Mouse (Mus musculus) liver (tissue): ENCODE measurements around the gene D5Ertd579e.
A peak's percentile ranks its signal among the peaks of the same experiment; 100 is the strongest.

ENCODE experiments used
- DNase-seq: peaks from one replicate; pipeline ENCODE4 v3.0.0-alpha.2; 2020; ENCODE audit warnings: mixed read lengths

The D5Ertd579e gene

DNA sequence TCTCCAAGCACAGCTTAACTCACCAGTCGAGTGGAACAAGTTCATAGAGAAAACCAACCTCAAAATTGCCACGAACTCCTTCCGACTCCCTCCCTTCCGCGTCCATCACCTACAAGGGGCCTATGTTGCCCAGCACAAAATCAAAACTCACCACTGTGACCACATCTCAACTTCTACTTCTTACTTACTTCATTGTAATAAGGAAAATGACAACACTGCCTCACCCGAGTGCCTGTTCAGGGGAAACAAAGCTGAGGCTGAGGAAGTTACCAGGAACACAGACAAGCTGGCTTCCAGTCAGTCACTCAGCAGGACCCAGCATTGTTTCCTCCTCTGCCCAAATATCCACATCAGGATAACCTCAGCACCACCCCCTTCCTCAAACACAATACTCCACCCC lies 132.1 kb downstream of the D5Ertd579e start:
- DNase-seq: no peak

DNA sequence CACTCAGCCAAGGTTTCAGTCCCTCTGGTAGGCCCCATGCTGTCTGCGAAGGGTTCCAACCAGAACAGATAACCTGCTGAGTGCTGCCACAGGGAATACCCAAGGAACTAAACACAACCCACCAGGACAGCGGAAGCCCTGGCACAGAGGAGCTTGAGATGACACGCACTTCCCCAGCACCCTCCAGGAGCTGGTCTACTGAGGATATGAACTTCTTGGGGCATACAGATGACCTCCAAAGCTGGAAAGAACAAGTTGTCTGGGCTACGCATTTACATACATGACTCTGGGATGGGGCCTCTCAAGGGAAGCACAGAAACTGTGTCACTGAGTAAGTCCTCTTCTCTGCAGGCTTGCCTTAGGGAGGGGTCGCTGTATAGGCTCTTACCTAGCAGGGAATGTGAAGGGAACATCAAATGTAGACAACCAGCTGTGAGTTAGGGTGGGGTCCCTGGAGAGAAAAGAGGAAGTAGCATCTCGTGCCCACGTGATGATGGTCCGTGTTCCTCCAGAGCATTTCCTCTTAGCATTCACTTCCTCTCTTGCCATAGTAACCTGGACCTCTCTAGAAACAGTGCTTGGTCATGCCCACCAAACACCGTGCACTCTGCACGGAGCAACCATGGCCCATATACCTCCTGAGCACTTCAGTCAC lies 132.9 kb downstream of the D5Ertd579e start:
- no peak for DNase-seq

DNA sequence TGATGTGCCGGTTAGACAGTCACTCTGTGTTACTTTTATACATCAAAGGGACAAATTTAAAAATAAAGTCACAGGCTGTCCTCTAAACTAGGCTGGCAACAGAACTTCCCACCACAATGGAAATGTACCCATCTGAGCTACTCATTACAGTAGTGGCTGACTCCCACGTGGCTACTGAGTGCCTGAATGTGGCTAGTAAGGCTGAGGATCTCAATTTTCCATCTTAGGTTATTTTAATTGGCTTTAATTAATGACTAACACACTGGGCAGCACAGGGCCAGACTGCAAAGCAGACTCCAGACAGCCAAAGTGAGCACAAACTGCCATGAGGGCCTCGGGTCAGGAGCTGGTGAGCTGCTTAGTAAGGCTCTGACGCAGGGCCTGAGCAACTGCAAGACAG lies 134.3 kb downstream of the D5Ertd579e start:
- DNase-seq: no peak

DNA sequence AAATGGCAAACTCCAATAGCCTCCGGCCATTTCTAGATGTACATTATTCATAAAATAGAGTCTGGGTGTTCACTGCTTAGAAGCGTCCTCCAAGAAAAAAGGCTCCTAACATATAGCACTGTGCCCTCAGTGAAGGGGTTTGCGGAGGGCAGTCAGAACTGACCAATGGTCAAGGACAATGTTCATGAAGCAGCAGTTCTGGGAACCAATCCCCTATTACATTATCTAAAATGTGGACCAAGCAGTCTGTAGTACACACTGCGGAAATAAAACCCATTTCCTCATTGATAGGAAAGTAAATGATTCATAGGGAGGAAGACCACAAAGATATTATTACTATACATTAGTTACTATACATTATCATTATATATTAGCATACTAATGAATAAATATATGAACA lies 135.3 kb downstream of the D5Ertd579e start:
- DNase-seq: no peak

DNA sequence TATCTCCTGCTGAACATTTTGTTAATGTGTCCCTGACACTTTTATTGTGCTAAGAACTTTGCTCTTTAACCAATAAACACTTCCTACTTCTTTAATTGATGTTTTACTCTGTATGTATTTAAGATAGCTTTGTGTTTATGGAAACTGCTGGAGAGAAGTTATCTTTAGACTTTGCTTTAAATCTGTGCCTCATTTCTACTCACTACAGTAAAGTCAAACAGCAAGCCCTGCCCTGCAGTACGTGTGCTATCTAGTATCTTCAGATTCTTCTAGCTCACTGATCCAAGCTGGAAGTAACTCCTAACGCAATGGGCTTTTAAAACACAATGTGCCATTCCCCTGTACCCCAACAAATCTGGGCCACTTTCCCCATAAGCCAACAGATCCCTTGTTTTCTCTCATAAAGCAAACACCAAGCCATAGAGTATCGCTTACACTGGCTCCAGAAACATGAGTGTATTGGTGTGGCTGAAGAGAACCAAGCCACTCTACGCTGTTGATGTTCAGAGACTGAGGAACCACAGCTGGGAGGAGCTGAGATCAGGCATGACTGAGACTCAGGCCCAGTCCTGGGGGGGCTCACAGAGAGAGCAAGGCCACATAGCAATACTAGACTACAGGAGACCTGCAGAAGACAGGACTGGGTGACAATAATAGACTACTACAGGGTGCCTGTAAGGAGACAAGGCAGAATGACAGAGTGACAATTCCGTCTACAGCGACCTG lies 136.2 kb downstream of the D5Ertd579e start:
- DNase-seq: no peak

DNA sequence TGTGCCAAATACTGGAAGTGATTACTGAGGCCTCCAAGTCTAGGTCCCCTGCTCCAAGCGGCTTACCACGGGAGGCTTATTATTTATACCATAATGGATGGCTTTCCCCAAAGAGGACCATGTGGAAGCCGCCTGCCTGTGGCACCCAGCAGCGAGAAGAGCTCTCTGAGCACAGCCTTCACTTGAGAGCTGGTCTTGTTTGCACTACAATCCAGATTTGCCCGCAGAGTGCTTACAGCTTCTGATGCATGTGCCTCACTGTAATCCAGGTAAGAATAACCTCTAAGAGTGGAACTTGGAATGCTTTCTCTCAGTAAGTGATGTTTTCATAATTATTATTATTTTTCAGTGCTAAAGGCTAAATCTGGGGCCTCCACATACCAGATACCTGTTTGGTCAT lies 136.7 kb downstream of the D5Ertd579e start:
- no peak for DNase-seq

DNA sequence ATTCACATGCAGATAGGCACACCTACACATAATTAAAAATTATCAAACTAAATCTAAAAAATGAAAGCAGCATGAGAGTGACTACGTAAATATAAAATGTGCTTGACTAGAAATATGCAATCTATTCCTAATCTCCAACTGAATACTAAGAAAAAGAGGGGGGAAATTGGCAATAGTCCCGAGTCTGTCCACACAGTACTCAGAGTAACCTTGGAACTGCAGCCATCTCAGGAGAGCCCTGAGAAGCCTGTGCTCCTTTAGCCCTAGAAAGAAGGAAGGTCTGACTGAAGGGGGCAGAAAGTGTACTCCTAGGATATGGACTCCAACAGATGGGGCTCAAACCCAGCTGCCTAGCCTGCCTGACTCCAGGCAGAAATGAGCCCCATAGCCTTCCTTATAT lies 137.3 kb downstream of the D5Ertd579e start:
- DNase-seq: no peak

DNA sequence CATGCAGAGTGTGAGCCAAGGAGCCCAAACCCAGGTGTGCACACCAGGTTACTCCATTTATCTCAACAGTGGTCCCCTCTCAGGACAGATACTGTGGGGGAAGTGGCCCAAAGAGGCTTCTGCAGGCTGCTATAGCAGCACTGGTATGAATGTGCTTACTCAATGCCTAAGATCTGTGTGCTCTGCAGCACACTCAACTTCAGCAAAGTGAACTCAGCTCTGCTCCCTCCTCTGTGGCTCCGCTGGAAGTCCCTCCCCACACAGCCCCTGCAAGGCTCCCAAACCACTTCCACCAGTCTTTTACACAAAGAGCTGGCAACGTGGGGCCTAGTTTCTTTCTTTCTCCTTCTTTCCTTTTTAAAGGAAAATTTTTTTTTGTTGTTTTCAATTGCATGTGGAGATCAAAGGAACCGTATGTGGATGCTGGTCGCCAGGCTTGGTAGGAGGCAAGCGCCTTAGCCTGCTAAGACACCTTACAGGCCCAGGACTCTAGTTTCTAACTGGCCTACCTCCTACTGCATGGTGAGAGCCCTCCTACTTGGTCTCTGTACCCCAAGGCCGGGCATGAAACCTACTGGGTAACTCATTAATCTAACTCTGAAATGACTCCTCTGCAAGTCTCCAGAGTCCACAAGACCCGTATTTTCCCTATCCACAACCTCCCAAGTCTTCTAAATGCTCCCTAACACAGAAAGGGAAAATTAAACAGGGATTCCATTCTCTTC lies 138.1 kb downstream of the D5Ertd579e start:
- DNase-seq: peak; percentile 16

DNA sequence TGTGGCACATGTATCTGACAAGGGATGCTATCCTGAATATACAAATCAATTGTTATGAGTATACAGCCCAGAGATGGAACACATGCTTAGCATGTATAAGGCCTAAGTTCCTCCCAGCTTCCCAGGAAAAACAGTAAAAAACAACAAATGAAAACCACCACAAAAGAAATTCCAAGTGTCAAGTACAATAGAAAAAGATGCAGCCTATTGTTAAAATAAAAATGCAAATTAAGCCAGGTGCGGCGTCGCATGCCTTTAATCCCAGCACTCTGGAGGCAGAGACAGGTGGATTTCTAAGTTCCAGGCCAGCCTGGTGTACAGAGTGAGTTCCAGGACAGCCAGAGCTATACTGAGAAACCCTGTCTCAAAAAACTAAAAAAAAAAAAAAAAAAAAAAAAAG lies 138.9 kb downstream of the D5Ertd579e start:
- DNase-seq: no peak

DNA sequence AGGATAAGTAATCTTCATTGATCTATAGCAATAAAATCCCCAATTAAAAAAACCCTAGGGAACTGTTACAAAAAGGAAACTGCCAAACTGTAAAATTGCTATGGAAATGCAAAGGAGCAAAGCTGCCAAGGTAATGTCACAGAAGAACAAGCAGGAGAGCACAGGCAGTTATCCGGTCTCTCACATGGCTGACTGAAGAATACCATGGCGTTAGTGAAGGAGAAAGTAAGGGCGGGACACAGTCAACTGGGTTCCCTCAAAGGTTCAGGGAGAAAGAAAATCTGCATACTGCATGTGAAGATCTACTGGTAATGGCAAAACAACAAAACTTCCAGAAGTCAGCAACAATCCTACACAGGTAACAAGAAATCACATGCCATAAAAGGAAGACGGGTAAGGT lies 139.5 kb downstream of the D5Ertd579e start:
- DNase-seq: no peak

DNA sequence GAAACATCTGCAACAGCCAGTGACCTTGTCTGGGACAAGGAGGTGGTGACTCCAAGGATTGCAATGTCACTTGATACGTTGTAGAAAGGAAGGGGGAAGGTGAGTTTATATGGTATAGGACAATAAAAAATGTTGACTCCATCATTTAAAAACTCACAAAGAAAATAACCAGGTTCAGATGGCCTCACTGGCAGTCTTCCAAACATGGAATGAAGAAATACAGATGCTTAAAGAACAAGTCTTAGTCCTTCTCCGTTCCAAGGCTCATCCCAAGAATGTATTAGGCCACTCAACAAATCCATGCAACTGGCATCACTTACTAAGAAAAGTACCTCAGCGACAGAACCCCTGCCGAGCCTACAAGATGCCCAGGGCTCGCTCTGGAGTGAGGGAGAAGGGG lies 141.3 kb downstream of the D5Ertd579e start:
- DNase-seq: no peak

DNA sequence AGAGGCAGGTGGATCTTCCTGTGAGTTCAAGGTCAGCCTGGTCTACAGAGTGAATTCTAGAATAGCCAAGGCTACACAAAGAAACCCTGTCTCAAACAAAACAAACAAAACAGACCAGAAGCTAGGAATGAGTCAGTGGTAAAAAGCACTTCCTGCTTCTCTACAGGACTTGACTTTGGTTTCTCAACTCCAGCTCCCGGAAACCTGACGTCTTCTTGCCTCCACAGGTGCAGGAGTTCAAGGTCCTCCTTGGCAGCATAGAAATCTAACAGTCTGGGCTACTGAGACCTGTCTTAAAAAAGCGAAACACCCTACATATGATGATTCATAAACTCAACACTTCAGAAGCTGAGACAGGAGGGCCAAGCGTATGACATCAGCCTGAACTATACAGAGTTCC lies 141.9 kb downstream of the D5Ertd579e start:
- DNase-seq: no peak

DNA sequence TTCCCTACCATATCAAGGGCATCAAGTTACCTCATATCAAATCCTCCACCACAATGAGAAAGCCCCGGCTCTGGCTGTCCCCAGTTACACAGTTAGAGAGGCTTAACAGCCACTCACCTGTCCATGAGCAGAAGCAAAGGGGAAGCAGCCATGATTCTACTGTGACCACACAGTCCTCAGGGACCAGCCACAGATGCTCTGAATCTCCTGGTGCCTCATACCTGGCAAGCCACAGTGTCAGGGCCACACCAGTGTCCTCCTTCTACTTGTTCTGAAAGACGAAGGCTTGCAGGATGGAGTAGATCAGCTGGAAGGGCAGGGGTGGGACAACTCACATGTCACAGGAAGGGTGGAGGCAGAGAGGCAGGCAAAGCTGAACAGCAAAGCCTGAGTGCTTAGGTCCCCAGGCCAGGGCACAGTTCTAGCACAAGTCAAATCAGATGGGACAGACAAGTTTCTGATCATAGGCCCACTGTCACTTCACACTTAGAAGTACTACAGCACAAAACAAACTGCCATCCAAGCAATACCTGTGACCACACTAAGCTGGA lies 142.7 kb downstream of the D5Ertd579e start:
- no peak for DNase-seq

DNA sequence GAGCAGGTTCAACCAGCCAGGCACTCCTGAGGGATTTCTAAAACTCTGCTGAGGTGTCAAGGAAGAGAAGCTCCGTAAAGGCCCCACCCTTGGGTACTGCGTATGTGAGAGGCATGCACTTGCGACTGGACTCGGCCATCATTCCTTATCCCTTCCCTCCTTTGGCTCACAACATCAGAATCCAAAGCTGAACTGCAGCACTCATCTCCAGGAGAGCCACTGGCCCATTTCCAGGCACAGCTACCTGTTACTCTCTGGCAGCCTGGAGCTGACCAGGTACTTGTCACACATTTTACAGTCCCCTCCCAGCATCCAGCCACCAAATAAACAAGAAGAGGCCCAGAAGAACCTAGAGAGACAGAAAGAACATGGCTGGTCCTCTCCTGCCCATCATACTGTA lies 143.4 kb downstream of the D5Ertd579e start:
- DNase-seq: no peak
